Mouse (Mus musculus) heart, embryonic 16.5 days (tissue): ENCODE results near the gene Slc25a40. TPM values are rescaled to one million over a fixed set of nuclear protein-coding genes. Genes with fewer than 3 reads are reported as not detected.

Experiments
- ATAC-seq: fragments of 200-750 bp; cut with Nextera tagmentation; replicated peaks from 2 replicates; pipeline ENCODE4 v1.8.0; 2017; ENCODE audit warnings: moderate number of reproducible peaks; ENCODE audit not compliant: insufficient read depth, low FRiP score; ENCODE audit errors: extremely low read depth
- H3K27ac ChIP-seq: fragments of 300-500 bp; sonication (generic); 2 replicates; pipeline ENCODE4 v1.5.1; 2014; ENCODE audit warnings: mild to moderate bottlenecking, low read length, control low read depth, moderate library complexity
- H3K27me3 ChIP-seq: fragments of 300-500 bp; sonication (generic); 2 replicates; pipeline ENCODE4 v1.6.1; 2014; ENCODE audit warnings: low read length, mixed read lengths; ENCODE audit not compliant: control insufficient read depth, insufficient read depth
- H3K36me3 ChIP-seq: fragments of 300-500 bp; sonication (generic); 2 replicates; pipeline ENCODE4 v1.6.1; 2014; ENCODE audit not compliant: control insufficient read depth, insufficient read depth
- H3K4me1 ChIP-seq: fragments of 300-500 bp; sonication (generic); 2 replicates; pipeline ENCODE4 v1.6.1; 2014; ENCODE audit warnings: low read length, mixed read lengths; ENCODE audit not compliant: control insufficient read depth, insufficient read depth
- H3K4me2 ChIP-seq: fragments of 300-500 bp; sonication (generic); 2 replicates; pipeline ENCODE4 v1.6.1; 2014; ENCODE audit warnings: low read depth, mild to moderate bottlenecking, control low read depth, low read length
- H3K4me3 ChIP-seq: fragments of 300-500 bp; sonication (generic); 2 replicates; pipeline ENCODE4 v1.5.1; 2014; ENCODE audit warnings: mild to moderate bottlenecking, control low read depth, low read length
- H3K9ac ChIP-seq: fragments of 300-500 bp; sonication (generic); 2 replicates; pipeline ENCODE4 v1.6.1; 2014; ENCODE audit warnings: low read length, control low read depth
- H3K9me3 ChIP-seq: fragments of 300-500 bp; sonication (generic); replicated peaks from 2 replicates; pipeline ENCODE4 v1.6.1; 2016; ENCODE audit warnings: low read length; ENCODE audit not compliant: control insufficient read depth
- WGBS: fragments of 180-500 bp; shearing (Covaris S2); extraction: QIAGEN DNeasy Blood & Tissue Kit; methylation state at CpG from one replicate; pipeline ENCODE4 v1.1.7; 2014; 5-methylcytosine and 5-hydroxymethylcytosine counted together
- polyA plus RNA-seq: library from polyadenylated mRNA; unstranded; fragments of >200 nt; fragmentation: Nextera tagmentation; extraction: Ambion mirVana; gene quantifications from 2 replicates; pipeline ENCODE4 v1.2.1, GENCODE M21; 2015

Slc25a40 gene
- polyA plus RNA-seq, 1 experiment from 2014 or later: 12.2 TPM

- ATAC-seq: no peak
- H3K36me3 ChIP-seq: no peaks in the 10 kb centered on the region
- no peak overlapping the region for H3K9ac ChIP-seq
- WGBS: 62% methylated on average over 4 of the region's 4 CpGs
- no peaks in the 10 kb centered on the region for H3K27me3 ChIP-seq
- no peak overlapping the region for H3K4me2 ChIP-seq
- H3K27ac ChIP-seq: no peak overlapping the region
- H3K9me3 ChIP-seq: no peaks in the 10 kb centered on the region
- H3K4me3 ChIP-seq: no peak overlapping the region
- no peaks in the 10 kb centered on the region for H3K4me1 ChIP-seq
Measured at GRCm38 (mm10) chr5:8487989-8488700, 65.5 kb downstream of the Slc25a40 start.

- Histone ChIP-seq H3K27ac (no peak overlapping the region), H3K36me3 (no peaks in the 10 kb centered on the region), H3K27me3 (no peaks in the 10 kb centered on the region), H3K9me3 (no peaks in the 10 kb centered on the region), H3K9ac (no peak overlapping the region), H3K4me1 (no peaks in the 10 kb centered on the region), H3K4me3 (no peak overlapping the region), H3K4me2 (no peak overlapping the region)
- ATAC-seq: no peak
- 92% methylated on average over 2 of the region's 2 CpGs for WGBS
Measured at GRCm38 (mm10) chr5:8488701-8489297, 66.1 kb downstream of the Slc25a40 start.

- no peaks in the 10 kb centered on the region for H3K4me1 ChIP-seq
- H3K9me3 ChIP-seq: no peaks in the 10 kb centered on the region
- ATAC-seq: no peak
- no peak overlapping the region for H3K4me3 ChIP-seq
- no peaks in the 10 kb centered on the region for H3K27me3 ChIP-seq
- no peaks in the 10 kb centered on the region for H3K36me3 ChIP-seq
- no peak overlapping the region for H3K27ac ChIP-seq
- WGBS: 43% methylated on average over 6 of the region's 6 CpGs
- no peak overlapping the region for H3K9ac ChIP-seq
- no peak overlapping the region for H3K4me2 ChIP-seq
Measured at GRCm38 (mm10) chr5:8489471-8490110, 66.9 kb downstream of the Slc25a40 start.

GRCm38 (mm10) chr5:8491778-8492177, 69.1 kb downstream of the Slc25a40 start:
- ATAC-seq: no peak
- no peaks in the 10 kb centered on the region for H3K4me1 ChIP-seq
- no peak overlapping the region for H3K9ac ChIP-seq
- no peak overlapping the region for H3K27ac ChIP-seq
- WGBS: 75% methylated on average over 4 of the region's 4 CpGs
- H3K9me3 ChIP-seq: no peaks in the 10 kb centered on the region
- no peak overlapping the region for H3K4me2 ChIP-seq
- H3K36me3 ChIP-seq: no peaks in the 10 kb centered on the region
- H3K4me3 ChIP-seq: no peak overlapping the region
- no peaks in the 10 kb centered on the region for H3K27me3 ChIP-seq

Other genes starting within 250 kb of the Slc25a40 start
- 7.4 and 7.8 TPM in 2 replicates for gene Adam22, start 54.7 kb upstream of the Slc25a40 start, polyA plus RNA-seq
- gene Dbf4, start 134 bp upstream of the Slc25a40 start, polyA plus RNA-seq: 23.3 and 25.9 TPM in 2 replicates
- gene Rundc3b, start 200.1 kb downstream of the Slc25a40 start, polyA plus RNA-seq: 0.97 and 1.3 TPM in 2 replicates
- 0.94 and 1.1 TPM in 2 replicates for gene Abcb1a, start 237.2 kb downstream of the Slc25a40 start, polyA plus RNA-seq